Mouse (Mus musculus): ENCODE results near the gene Ap1g2. TPM values are rescaled to one million over a fixed set of nuclear protein-coding genes. Genes with fewer than 3 reads are reported as not detected.

The Ap1g2 gene
- polyA plus RNA-seq, 1 experiment from 2014 or later: 6.6 TPM

GRCm38 (mm10) chr14:55109048-55109873 is 2.9 kb upstream of the Ap1g2 start:
- no peak for ATAC-seq (ENCODE audit: low FRiP score)
- peaks cover 81% of the 10 kb centered on the region for H3K4me1 ChIP-seq (replicated peaks)

GRCm38 (mm10) chr14:55108202-55108870 is 1.9 kb upstream of the Ap1g2 start:
- WGBS: 21% methylated on average over 9 of the region's 9 CpGs
- peaks cover 72% of the 10 kb centered on the region for H3K4me1 ChIP-seq (replicated peaks)

More at GRCm38 (mm10) chr14:55109048-55109873, 2.9 kb upstream of the Ap1g2 start:
- Histone ChIP-seq H3K27me3 (peaks cover 41% of the 10 kb centered on the region), H3K27ac (peak overlapping the region; percentile 83), H3K4me2 (peak overlapping the region; percentile 25), H3K9ac (peak overlapping the region; percentile 64), H3K9me3 (no peaks in the 10 kb centered on the region), H3K4me3 (no peak overlapping the region), H3K36me3 (peaks cover 17% of the 10 kb centered on the region)
- WGBS: 10% methylated on average over 21 of the region's 21 CpGs

GRCm38 (mm10) chr14:55106990-55107389 is 597 bp upstream of the Ap1g2 start:
- WGBS: 65% methylated on average over 8 of the region's 8 CpGs
- peak overlapping the region; percentile 18; the same call in 1 of the 2 replicates for H3K27ac ChIP-seq
- no peaks in the 10 kb centered on the region for H3K9me3 ChIP-seq
- peaks cover 23% of the 10 kb centered on the region for H3K27me3 ChIP-seq
- H3K4me3 ChIP-seq: no peak overlapping the region
- H3K9ac ChIP-seq: no peak overlapping the region
- ATAC-seq (ENCODE audit: low FRiP score): no peak
- 0 out of 2 replicates have a peak overlapping the region, but pooled peaks have one; percentile 95 for H3K4me2 ChIP-seq
- H3K4me1 ChIP-seq (replicated peaks): peaks cover 61% of the 10 kb centered on the region
- peaks cover 3% of the 10 kb centered on the region; the same call in 1 of the 2 replicates for H3K36me3 ChIP-seq

More at GRCm38 (mm10) chr14:55108202-55108870, 1.9 kb upstream of the Ap1g2 start:
- peaks cover 33% of the 10 kb centered on the region for H3K27me3 ChIP-seq
- H3K36me3 ChIP-seq: peaks cover 11% of the 10 kb centered on the region
- peak; percentile 80 for ATAC-seq (ENCODE audit: low FRiP score)
- no peak overlapping the region for H3K4me3 ChIP-seq
- peak overlapping the region; percentile 62 for H3K9ac ChIP-seq
- H3K9me3 ChIP-seq: no peaks in the 10 kb centered on the region
- peak overlapping the region; percentile 83 for H3K27ac ChIP-seq
- peak overlapping the region; percentile 39 for H3K4me2 ChIP-seq

- Histone ChIP-seq H3K9me3 (no peaks in the 10 kb centered on the region), H3K9ac (peak overlapping the region; percentile 81), H3K27ac (no peak overlapping the region), H3K4me1 (replicated peaks) (peaks cover 53% of the 10 kb centered on the region), H3K4me3 (peak overlapping the region; percentile 46), H3K27me3 (peaks cover 13% of the 10 kb centered on the region; the same call in 1 of the 2 replicates), H3K36me3 (peaks cover 3% of the 10 kb centered on the region; the same call in 1 of the 2 replicates), H3K4me2 (peak overlapping the region; percentile 95)
- 7% methylated on average over 7 of the region's 7 CpGs for WGBS
- ATAC-seq (ENCODE audit: low FRiP score): no peak
These were observed 1.0 kb downstream of the Ap1g2 start for GRCm38 (mm10) chr14:55105386-55105785.

GRCm38 (mm10) chr14:55104365-55104764 is 2.0 kb downstream of the Ap1g2 start:
- Histone ChIP-seq H3K4me2 (no peak overlapping the region), H3K4me1 (replicated peaks) (peaks cover 43% of the 10 kb centered on the region), H3K9ac (no peak overlapping the region), H3K36me3 (peaks cover 4% of the 10 kb centered on the region; the same call in 1 of the 2 replicates), H3K27ac (no peak overlapping the region), H3K9me3 (no peaks in the 10 kb centered on the region), H3K4me3 (no peak overlapping the region), H3K27me3 (peaks cover 9% of the 10 kb centered on the region; the same call in 1 of the 2 replicates)
- ATAC-seq (ENCODE audit: low FRiP score): no peak
- WGBS: 85% methylated on average over 18 of the region's 18 CpGs

- Histone ChIP-seq H3K4me1 (replicated peaks) (peaks cover 33% of the 10 kb centered on the region), H3K27ac (no peak overlapping the region), H3K27me3 (peaks cover 9% of the 10 kb centered on the region; the same call in 1 of the 2 replicates), H3K9me3 (no peaks in the 10 kb centered on the region), H3K4me2 (no peak overlapping the region), H3K9ac (no peak overlapping the region), H3K36me3 (peaks cover 8% of the 10 kb centered on the region; the same call in 1 of the 2 replicates), H3K4me3 (no peak overlapping the region)
- WGBS: 87% methylated on average over 15 of the region's 15 CpGs
- ATAC-seq (ENCODE audit: low FRiP score): no peak
These were observed 4.1 kb downstream of the Ap1g2 start for GRCm38 (mm10) chr14:55102253-55102785.

GRCm38 (mm10) chr14:55101592-55101991 is 4.8 kb downstream of the Ap1g2 start:
- ATAC-seq (ENCODE audit: low FRiP score): no peak
- H3K36me3 ChIP-seq: peaks cover 8% of the 10 kb centered on the region; the same call in 1 of the 2 replicates
- WGBS: 51% methylated on average over 4 of the region's 4 CpGs
- no peaks in the 10 kb centered on the region for H3K9me3 ChIP-seq
- no peak overlapping the region for H3K4me2 ChIP-seq
- no peak overlapping the region for H3K9ac ChIP-seq
- peaks cover 35% of the 10 kb centered on the region for H3K4me1 ChIP-seq (replicated peaks)
- no peak overlapping the region for H3K4me3 ChIP-seq
- H3K27ac ChIP-seq: no peak overlapping the region
- H3K27me3 ChIP-seq: peaks cover 9% of the 10 kb centered on the region; the same call in 1 of the 2 replicates

GRCm38 (mm10) chr14:55098067-55098466 is 8.3 kb downstream of the Ap1g2 start:
- H3K9me3 ChIP-seq: no peaks in the 10 kb centered on the region
- 67% methylated on average over 4 of the region's 4 CpGs for WGBS
- peaks cover 38% of the 10 kb centered on the region for H3K4me1 ChIP-seq (replicated peaks)
- H3K27ac ChIP-seq: peak overlapping the region; percentile 81
- no peaks in the 10 kb centered on the region for H3K27me3 ChIP-seq
- peak overlapping the region; percentile 53; the same call in 1 of the 2 replicates for H3K9ac ChIP-seq
- peaks cover 8% of the 10 kb centered on the region; the same call in 1 of the 2 replicates for H3K36me3 ChIP-seq
- H3K4me2 ChIP-seq: no peak overlapping the region
- no peak for ATAC-seq (ENCODE audit: low FRiP score)
- no peak overlapping the region for H3K4me3 ChIP-seq

GRCm38 (mm10) chr14:55097646-55098045 is 8.7 kb downstream of the Ap1g2 start:
- Histone ChIP-seq H3K9ac (peak overlapping the region; percentile 53), H3K4me1 (replicated peaks) (peaks cover 39% of the 10 kb centered on the region), H3K4me2 (peak overlapping the region; percentile 41; the same call in 1 of the 2 replicates), H3K4me3 (no peak overlapping the region), H3K9me3 (no peaks in the 10 kb centered on the region), H3K36me3 (peaks cover 8% of the 10 kb centered on the region; the same call in 1 of the 2 replicates), H3K27ac (peak overlapping the region; percentile 81), H3K27me3 (no peaks in the 10 kb centered on the region)
- ATAC-seq (ENCODE audit: low FRiP score): no peak
- 76% methylated on average over 10 of the region's 10 CpGs for WGBS

- 55% methylated on average over 9 of the region's 9 CpGs for WGBS
- Histone ChIP-seq H3K36me3 (peaks cover 8% of the 10 kb centered on the region; the same call in 1 of the 2 replicates), H3K4me2 (peak overlapping the region; percentile 41), H3K4me3 (peak overlapping the region; percentile 4; the same call in 1 of the 2 replicates), H3K27ac (peak overlapping the region; percentile 81), H3K9ac (peak overlapping the region; percentile 53), H3K4me1 (replicated peaks) (peaks cover 43% of the 10 kb centered on the region), H3K9me3 (no peaks in the 10 kb centered on the region), H3K27me3 (no peaks in the 10 kb centered on the region)
- ATAC-seq (ENCODE audit: low FRiP score): no peak
These were observed 9.8 kb downstream of the Ap1g2 start for GRCm38 (mm10) chr14:55096573-55097087.

GRCm38 (mm10) chr14:55095671-55096070 is 10.7 kb downstream of the Ap1g2 start:
- ATAC-seq (ENCODE audit: low FRiP score): no peak
- H3K9me3 ChIP-seq: no peaks in the 10 kb centered on the region
- peak overlapping the region; percentile 55 for H3K4me3 ChIP-seq
- H3K4me2 ChIP-seq: peak overlapping the region; percentile 81
- H3K9ac ChIP-seq: peak overlapping the region; percentile 81
- peak overlapping the region; percentile 40 for H3K27ac ChIP-seq
- peaks cover 49% of the 10 kb centered on the region for H3K4me1 ChIP-seq (replicated peaks)
- H3K36me3 ChIP-seq: peaks cover 8% of the 10 kb centered on the region; the same call in 1 of the 2 replicates
- 71% methylated on average over 12 of the region's 12 CpGs for WGBS
- H3K27me3 ChIP-seq: no peaks in the 10 kb centered on the region
